Mouse (Mus musculus): Measurements from ENCODE around the gene Nelfb.

DNA sequence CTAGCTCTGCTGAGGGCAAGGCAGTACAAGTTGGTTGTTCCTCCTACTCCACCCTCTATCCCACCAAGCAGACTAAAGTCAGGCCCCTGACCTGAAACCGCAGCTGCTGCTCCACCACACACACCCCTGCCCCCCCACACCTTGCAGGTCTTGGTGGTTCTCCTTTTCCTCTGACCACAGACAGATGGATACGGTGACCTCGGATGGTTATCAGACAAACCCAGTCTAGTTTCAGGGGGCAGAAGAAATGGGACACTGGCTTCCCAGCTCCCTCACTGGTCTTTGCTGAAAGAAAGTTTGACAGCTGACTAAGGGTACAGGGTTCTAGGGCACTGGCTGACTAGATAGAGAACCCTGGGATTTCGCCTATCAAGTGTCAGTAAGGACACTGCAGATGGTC, 22.1 kb upstream of the Nelfb start:
- no peak for TF ChIP-seq CTCF (IDR thresholded peaks at IDR 0.05; ENCODE audit: borderline replicate concordance, extremely low read depth, insufficient read depth, insufficient read length)
- TF ChIP-seq POLR2A (IDR thresholded peaks at IDR 0.05; ENCODE audit: borderline replicate concordance, extremely low read depth, insufficient read depth, insufficient read length, poor library complexity, severe bottlenecking): no peak
